Mouse (Mus musculus) forebrain, embryonic 16.5 days (tissue): ENCODE results near the gene Rpl3. TPM values are rescaled to one million over a fixed set of nuclear protein-coding genes. Genes with fewer than 3 reads are reported as not detected.

Experiments used
- ATAC-seq: fragments of 200-750 bp; cut with Nextera tagmentation; 2 replicates; pipeline ENCODE4 v1.8.0; 2017; ENCODE audit warnings: mild to moderate bottlenecking, moderate library complexity
- H3K27ac ChIP-seq: fragments of 300-500 bp; sonication (generic); 2 replicates; pipeline ENCODE4 v1.5.1; 2014; ENCODE audit warnings: low read length, control low read depth
- H3K27me3 ChIP-seq: fragments of 300-500 bp; sonication (generic); replicated peaks from 2 replicates; pipeline ENCODE4 v1.6.1; 2014; ENCODE audit warnings: low read length; ENCODE audit not compliant: control insufficient read depth, insufficient read depth
- H3K36me3 ChIP-seq: fragments of 300-500 bp; sonication (generic); 2 replicates; pipeline ENCODE4 v1.6.1; 2014; ENCODE audit not compliant: control insufficient read depth, insufficient read depth
- H3K4me1 ChIP-seq: fragments of 300-500 bp; sonication (generic); replicated peaks from 2 replicates; pipeline ENCODE4 v1.6.1; 2014; ENCODE audit warnings: low read length; ENCODE audit not compliant: control insufficient read depth, insufficient read depth
- H3K4me2 ChIP-seq: fragments of 300-500 bp; sonication (generic); 2 replicates; pipeline ENCODE4 v1.6.1; 2014; ENCODE audit warnings: mild to moderate bottlenecking, low read length, control low read depth
- H3K4me3 ChIP-seq: fragments of 300-500 bp; sonication (generic); replicated peaks from 2 replicates; pipeline ENCODE4 v1.5.1; 2014; ENCODE audit warnings: mild to moderate bottlenecking, low read length, control low read depth
- H3K9ac ChIP-seq: fragments of 300-500 bp; sonication (generic); replicated peaks from 2 replicates; pipeline ENCODE4 v1.6.1; 2014; ENCODE audit warnings: low read depth, low read length, control low read depth
- H3K9me3 ChIP-seq: fragments of 300-500 bp; sonication (generic); 2 replicates; pipeline ENCODE4 v1.6.1; 2016; ENCODE audit warnings: low read length; ENCODE audit not compliant: control insufficient read depth
- WGBS: fragments of 180-500 bp; shearing (Covaris S2); extraction: QIAGEN DNeasy Blood & Tissue Kit; methylation state at CpG from one replicate; pipeline ENCODE4 v1.1.7; 2014; 5-methylcytosine and 5-hydroxymethylcytosine counted together
- polyA plus RNA-seq: library from polyadenylated mRNA; unstranded; fragments of >200 nt; fragmentation: Nextera tagmentation; extraction: Ambion mirVana; gene quantifications from 2 replicates; pipeline ENCODE4 v1.2.1, GENCODE M21; 2015

Gene Rpl3
- polyA plus RNA-seq, 1 experiment from 2014 or later: 605 TPM

DNA sequence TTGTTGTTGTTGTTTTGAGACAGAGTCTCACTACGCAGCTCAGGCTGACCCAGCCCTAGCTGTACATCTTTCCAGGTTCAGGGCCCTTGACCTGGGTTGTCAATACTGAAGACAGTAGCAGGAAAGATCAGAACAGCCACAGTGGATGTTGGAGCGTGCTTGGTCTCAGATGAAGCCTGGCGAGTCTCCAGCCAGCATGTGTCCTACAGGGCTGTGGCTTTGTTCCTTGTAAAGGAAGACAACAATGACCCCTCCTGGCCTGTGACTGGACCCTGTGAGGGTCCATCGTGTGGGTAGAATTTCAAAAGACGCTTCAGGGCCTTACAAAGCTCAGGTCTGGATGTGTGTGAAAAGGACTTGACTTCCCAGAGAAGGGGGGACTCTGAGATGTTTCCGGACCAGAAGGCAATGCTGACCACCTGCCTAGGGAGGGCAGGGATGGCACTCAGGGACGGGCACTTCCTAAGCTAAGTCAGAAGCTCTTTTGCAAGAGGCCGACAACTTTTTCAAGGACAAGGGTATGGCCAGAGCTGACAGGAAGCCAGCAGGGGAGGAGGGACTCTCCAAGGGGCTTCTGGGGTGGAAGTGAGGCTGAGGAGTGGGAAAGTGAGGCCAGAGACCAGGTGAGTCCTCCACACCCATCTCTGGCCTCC lies 38.2 kb downstream of the Rpl3 start:
- Histone ChIP-seq H3K4me3 (no peak overlapping the region), H3K9ac (no peak overlapping the region), H3K27ac (no peak overlapping the region), H3K36me3 (no peaks in the 10 kb centered on the region), H3K9me3 (no peaks in the 10 kb centered on the region), H3K4me2 (no peak overlapping the region), H3K27me3 (no peaks in the 10 kb centered on the region), H3K4me1 (no peaks in the 10 kb centered on the region)
- ATAC-seq: no peak
- 66% methylated on average over 8 of the region's 8 CpGs for WGBS

DNA sequence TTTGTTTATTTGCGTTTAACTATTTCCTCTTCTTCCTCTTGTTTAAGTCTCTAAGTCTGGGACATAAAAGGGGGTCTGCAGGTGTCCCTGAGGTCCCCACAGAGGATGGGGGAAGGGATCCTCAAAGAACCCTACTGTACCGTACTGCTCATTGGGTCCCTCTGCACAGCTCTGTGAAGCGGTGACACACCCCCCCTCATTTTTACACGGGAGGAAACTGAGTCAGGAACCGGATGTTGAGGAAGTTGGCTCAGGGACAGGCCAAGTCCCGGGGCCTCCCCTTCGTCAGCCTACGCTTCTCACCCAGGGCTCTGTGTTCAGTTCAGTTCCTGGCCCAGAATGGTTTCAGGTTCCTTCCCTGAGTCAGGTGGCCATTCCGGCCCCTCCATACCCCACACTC lies 39.9 kb downstream of the Rpl3 start:
- H3K4me3 ChIP-seq: no peak overlapping the region
- no peak overlapping the region for H3K27ac ChIP-seq
- no peak for ATAC-seq
- no peak overlapping the region for H3K4me2 ChIP-seq
- H3K36me3 ChIP-seq: no peaks in the 10 kb centered on the region
- no peaks in the 10 kb centered on the region for H3K27me3 ChIP-seq
- 92% methylated on average over 9 of the region's 9 CpGs for WGBS
- H3K9me3 ChIP-seq: no peaks in the 10 kb centered on the region
- H3K9ac ChIP-seq: no peak overlapping the region
- no peaks in the 10 kb centered on the region for H3K4me1 ChIP-seq

DNA sequence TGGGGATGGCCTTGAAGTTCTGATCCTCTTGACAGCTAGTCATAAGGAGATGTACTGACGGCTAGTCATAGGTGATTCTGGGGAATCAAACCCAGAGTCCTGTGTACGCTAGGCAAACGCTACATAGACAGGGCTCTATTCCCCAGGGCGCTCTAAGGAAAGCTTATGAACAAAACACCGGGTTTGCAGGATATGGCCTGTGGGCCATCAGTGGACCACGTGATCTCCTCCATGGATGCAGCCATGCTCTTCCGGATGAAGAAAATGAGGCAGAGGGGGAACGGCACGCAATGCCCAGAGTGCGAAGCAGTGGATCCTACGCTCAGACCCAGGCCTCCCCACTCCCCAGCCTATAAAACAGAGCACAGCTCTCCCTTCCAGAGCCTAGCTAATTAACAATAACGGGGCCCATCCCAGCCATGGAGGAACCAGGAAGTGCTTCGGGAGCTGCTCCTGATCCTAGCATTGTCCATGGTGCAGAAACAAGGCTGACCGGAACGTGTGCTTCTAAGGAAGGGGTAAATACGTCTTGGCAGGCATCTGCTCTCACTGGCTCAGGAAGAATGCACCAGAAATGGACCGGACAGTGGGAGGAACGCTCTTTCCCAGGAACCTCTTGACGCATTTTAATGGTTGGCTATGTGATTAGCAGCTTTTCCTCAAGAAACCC lies 40.4 kb downstream of the Rpl3 start:
- no peak overlapping the region for H3K27ac ChIP-seq
- H3K4me1 ChIP-seq: no peaks in the 10 kb centered on the region
- H3K36me3 ChIP-seq: no peaks in the 10 kb centered on the region
- H3K9ac ChIP-seq: no peak overlapping the region
- no peak for ATAC-seq
- H3K9me3 ChIP-seq: no peaks in the 10 kb centered on the region
- WGBS: 76% methylated on average over 19 of the region's 19 CpGs
- H3K4me2 ChIP-seq: no peak overlapping the region
- H3K27me3 ChIP-seq: no peaks in the 10 kb centered on the region
- no peak overlapping the region for H3K4me3 ChIP-seq

DNA sequence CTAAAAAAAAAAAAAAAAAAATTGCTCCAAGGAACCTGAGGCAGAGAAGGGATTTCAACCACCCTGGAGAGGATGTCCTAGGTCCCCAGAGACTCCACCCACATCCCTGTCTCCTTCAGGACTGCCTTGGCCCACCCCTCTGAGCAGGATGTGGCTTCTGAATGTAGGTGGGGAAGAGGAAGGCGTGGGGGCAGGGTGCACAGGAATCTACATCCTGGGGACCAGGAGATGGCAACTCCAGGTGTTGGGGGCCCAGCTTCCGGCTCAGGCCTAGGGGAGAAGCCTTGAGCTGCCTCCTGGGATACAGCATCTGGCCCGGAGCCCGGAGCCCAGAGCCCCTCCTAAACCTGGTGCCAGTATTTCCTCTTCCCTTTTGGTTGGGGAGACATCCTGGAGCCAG lies 41.6 kb downstream of the Rpl3 start:
- Histone ChIP-seq H3K9ac (no peak overlapping the region), H3K27me3 (no peaks in the 10 kb centered on the region), H3K4me1 (no peaks in the 10 kb centered on the region), H3K4me2 (no peak overlapping the region), H3K9me3 (peaks cover 5% of the 10 kb centered on the region), H3K27ac (no peak overlapping the region), H3K36me3 (no peaks in the 10 kb centered on the region), H3K4me3 (no peak overlapping the region)
- ATAC-seq: no peak
- WGBS: 54% methylated on average over 4 of the region's 4 CpGs

DNA sequence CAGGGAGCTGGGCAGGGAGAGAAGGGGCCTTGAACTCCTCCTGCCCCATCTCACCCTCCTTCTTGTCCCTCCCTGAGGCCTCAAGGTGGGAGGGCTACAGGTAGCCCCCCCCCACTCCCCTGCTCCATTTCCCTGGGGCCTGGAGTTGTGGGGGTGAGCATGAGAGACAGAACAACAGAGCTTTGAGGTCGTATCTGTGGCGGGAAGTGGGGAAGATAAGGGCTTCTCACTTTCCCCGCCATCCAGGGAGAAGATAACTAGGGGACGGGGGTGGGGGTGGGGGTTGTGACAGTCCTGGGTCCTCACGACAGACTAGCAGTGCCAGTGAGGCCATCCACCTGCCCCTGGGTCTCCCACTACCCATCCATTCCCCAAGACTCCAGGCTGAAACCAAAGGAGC lies 43.7 kb downstream of the Rpl3 start:
- no peak overlapping the region for H3K9ac ChIP-seq
- no peak for ATAC-seq
- no peaks in the 10 kb centered on the region for H3K36me3 ChIP-seq
- H3K9me3 ChIP-seq: peaks cover 5% of the 10 kb centered on the region
- H3K27me3 ChIP-seq: no peaks in the 10 kb centered on the region
- H3K4me3 ChIP-seq: no peak overlapping the region
- H3K27ac ChIP-seq: no peak overlapping the region
- H3K4me1 ChIP-seq: no peaks in the 10 kb centered on the region
- no peak overlapping the region for H3K4me2 ChIP-seq
- WGBS: 59% methylated on average over 5 of the region's 5 CpGs

DNA sequence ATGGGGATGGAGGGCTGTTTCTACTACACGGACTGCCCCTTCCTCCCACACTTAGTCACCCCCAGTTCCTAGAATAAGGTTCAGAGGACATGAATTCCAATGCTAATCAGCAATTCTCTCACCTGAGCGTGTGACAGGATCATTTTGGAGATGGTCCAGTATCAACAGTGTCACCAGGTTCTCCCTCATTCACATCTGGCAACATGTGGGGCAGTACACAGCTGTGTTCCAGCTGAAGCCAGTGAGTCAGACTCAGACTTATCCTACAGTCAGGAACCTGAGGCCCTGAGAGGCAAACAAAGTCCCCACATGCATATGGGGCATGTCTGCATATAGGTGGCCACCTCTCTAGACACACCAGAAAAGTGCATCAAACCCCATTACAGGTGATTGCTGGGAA lies 44.4 kb downstream of the Rpl3 start:
- H3K4me2 ChIP-seq: no peak overlapping the region
- H3K36me3 ChIP-seq: no peaks in the 10 kb centered on the region
- peaks cover 5% of the 10 kb centered on the region for H3K9me3 ChIP-seq
- no peak overlapping the region for H3K27ac ChIP-seq
- H3K4me1 ChIP-seq: no peaks in the 10 kb centered on the region
- no peaks in the 10 kb centered on the region for H3K27me3 ChIP-seq
- ATAC-seq: no peak
- 92% methylated on average over 2 of the region's 2 CpGs for WGBS
- H3K9ac ChIP-seq: no peak overlapping the region
- no peak overlapping the region for H3K4me3 ChIP-seq

DNA sequence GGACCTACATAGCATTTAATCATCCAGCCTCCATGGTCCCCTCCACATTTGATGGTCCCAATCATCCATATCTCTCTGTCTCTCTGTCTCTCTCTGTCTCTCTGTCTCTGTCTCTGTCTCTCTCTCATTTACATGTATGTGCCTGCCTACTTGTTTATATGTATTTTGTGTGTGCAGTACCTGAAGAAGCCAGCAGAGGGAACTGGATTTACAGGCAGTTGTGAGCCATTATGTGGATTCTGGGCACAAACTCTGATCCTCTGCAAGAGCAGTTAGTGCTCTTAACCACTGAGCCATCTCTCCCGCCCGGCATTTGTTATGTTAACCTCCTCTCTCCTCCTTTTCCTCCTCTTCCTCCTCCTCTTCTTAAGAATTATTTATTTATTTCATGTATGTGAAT lies 45.9 kb downstream of the Rpl3 start:
- H3K9me3 ChIP-seq: peaks cover 5% of the 10 kb centered on the region
- H3K4me1 ChIP-seq: no peaks in the 10 kb centered on the region
- 98% methylated on average over 2 of the region's 2 CpGs for WGBS
- no peak overlapping the region for H3K4me2 ChIP-seq
- no peak overlapping the region for H3K4me3 ChIP-seq
- H3K27me3 ChIP-seq: no peaks in the 10 kb centered on the region
- no peaks in the 10 kb centered on the region for H3K36me3 ChIP-seq
- no peak for ATAC-seq
- H3K27ac ChIP-seq: no peak overlapping the region
- H3K9ac ChIP-seq: no peak overlapping the region

DNA sequence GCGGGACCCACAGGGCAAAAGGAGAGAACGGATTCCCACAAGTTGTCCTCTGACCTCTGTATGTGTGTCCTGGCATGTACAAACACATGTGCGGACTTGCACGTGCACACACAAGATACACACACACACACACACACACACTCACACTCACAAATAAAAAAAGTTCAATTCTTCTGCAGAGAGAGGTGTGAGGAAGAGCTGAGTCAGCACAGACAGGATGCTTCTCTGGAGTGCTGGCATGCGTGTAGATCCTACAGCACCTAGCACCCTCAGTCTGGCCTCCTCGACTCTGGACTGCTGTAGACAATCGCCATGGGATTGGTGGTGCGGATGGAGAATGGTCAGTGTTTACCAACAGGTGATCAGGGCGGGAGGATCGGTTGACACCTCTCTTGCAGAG lies 47.4 kb downstream of the Rpl3 start:
- no peak overlapping the region for H3K4me3 ChIP-seq
- H3K27ac ChIP-seq: no peak overlapping the region
- H3K4me2 ChIP-seq: no peak overlapping the region
- no peaks in the 10 kb centered on the region for H3K36me3 ChIP-seq
- H3K27me3 ChIP-seq: no peaks in the 10 kb centered on the region
- ATAC-seq: no peak
- no peak overlapping the region for H3K9ac ChIP-seq
- no peaks in the 10 kb centered on the region for H3K4me1 ChIP-seq
- peaks cover 5% of the 10 kb centered on the region for H3K9me3 ChIP-seq
- 93% methylated on average over 10 of the region's 10 CpGs for WGBS

DNA sequence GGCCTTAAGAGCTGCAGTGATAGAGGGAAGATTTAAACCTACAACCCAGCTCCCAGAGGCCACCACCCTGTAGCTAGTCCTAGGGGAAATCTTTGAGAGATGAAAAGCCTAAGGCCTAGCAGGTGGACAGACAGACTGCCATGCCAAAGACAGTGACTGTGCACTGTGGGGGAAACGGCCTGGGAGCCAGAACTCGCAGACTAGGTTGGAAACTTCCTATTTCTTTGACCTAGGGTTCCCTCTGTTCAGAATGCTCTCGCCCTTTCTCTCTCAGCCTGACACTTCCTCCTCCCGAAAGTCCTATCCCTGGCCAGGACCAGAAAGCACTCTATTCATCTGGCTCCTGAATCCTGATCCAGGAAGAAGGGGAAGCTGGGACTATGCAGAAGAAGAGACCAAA lies 49.5 kb downstream of the Rpl3 start:
- WGBS: 78% methylated on average over 4 of the region's 4 CpGs
- Histone ChIP-seq H3K9ac (no peak overlapping the region), H3K36me3 (no peaks in the 10 kb centered on the region), H3K27ac (no peak overlapping the region), H3K4me1 (no peaks in the 10 kb centered on the region), H3K4me3 (no peak overlapping the region), H3K4me2 (no peak overlapping the region), H3K9me3 (peaks cover 8% of the 10 kb centered on the region), H3K27me3 (no peaks in the 10 kb centered on the region)
- ATAC-seq: no peak

DNA sequence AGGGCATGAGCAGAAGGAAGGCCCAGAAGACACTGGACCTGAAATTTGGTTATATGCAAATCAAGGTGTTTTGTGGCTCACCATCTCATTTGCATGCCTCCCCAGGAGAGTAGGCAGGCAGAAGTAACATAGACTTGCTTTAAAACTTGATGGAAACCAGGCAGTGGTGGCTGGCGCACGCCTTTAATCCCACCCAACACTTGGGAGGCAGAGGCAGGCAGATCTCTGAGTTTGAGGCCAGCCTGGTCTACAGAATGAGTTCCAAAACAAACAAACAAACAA lies 53.6 kb downstream of the Rpl3 start:
- WGBS: 97% methylated on average over 2 of the region's 2 CpGs
- H3K4me3 ChIP-seq: no peak overlapping the region
- no peak overlapping the region for H3K4me2 ChIP-seq
- H3K36me3 ChIP-seq: no peaks in the 10 kb centered on the region
- no peak overlapping the region for H3K27ac ChIP-seq
- no peaks in the 10 kb centered on the region for H3K27me3 ChIP-seq
- peaks cover 3% of the 10 kb centered on the region for H3K9me3 ChIP-seq
- no peak overlapping the region for H3K9ac ChIP-seq
- no peak for ATAC-seq
- no peaks in the 10 kb centered on the region for H3K4me1 ChIP-seq
